Mouse (Mus musculus) lung, embryonic 16.5 days (tissue): ENCODE results near the gene Lama2. TPM values are rescaled to one million over a fixed set of nuclear protein-coding genes. Genes with fewer than 3 reads are reported as not detected.

Source experiments
- ATAC-seq: fragments of 200-750 bp; cut with Nextera tagmentation; 2 replicates; pipeline ENCODE4 v1.8.0; 2017; ENCODE audit warnings: low read depth, mild to moderate bottlenecking, moderate library complexity
- H3K27ac ChIP-seq: fragments of 300-500 bp; sonication (generic); 2 replicates; pipeline ENCODE4 v1.5.1; 2014; ENCODE audit warnings: mild to moderate bottlenecking, control low read depth, low read length
- H3K27me3 ChIP-seq: fragments of 300-500 bp; sonication (generic); 2 replicates; pipeline ENCODE4 v1.6.1; 2014; ENCODE audit warnings: low read depth, low read length, mixed read lengths; ENCODE audit not compliant: control insufficient read depth, insufficient read depth
- H3K36me3 ChIP-seq: fragments of 300-500 bp; sonication (generic); 2 replicates; pipeline ENCODE4 v1.6.1; 2014; ENCODE audit warnings: low read length; ENCODE audit not compliant: control insufficient read depth, insufficient read depth
- H3K4me1 ChIP-seq: fragments of 300-500 bp; sonication (generic); replicated peaks from 2 replicates; pipeline ENCODE4 v1.6.1; 2014; ENCODE audit warnings: low read length, mixed read lengths; ENCODE audit not compliant: control insufficient read depth, insufficient read depth
- H3K4me2 ChIP-seq: fragments of 300-500 bp; sonication (generic); 2 replicates; pipeline ENCODE4 v1.6.1; 2014; ENCODE audit warnings: low read depth, low read length, control low read depth
- H3K4me3 ChIP-seq: fragments of 300-500 bp; sonication (generic); 2 replicates; pipeline ENCODE4 v1.5.1; 2014; ENCODE audit warnings: mild to moderate bottlenecking, low read length, control low read depth
- H3K9ac ChIP-seq: fragments of 300-500 bp; sonication (generic); 2 replicates; pipeline ENCODE4 v1.6.1; 2014; ENCODE audit warnings: low read length, control low read depth
- H3K9me3 ChIP-seq: fragments of 300-500 bp; sonication (generic); 2 replicates; pipeline ENCODE4 v1.6.1; 2016; ENCODE audit warnings: low read length; ENCODE audit not compliant: control insufficient read depth
- WGBS: fragments of 180-500 bp; shearing (Covaris S2); extraction: QIAGEN DNeasy Blood & Tissue Kit; methylation state at CpG from one replicate; pipeline ENCODE4 v1.1.7; 2014; 5-methylcytosine and 5-hydroxymethylcytosine counted together
- polyA plus RNA-seq: library from polyadenylated mRNA; unstranded; fragments of >200 nt; fragmentation: Nextera tagmentation; extraction: Ambion mirVana; gene quantifications from 2 replicates; pipeline ENCODE4 v1.2.1, GENCODE M21; 2015

Gene Lama2
- polyA plus RNA-seq, 1 experiment from 2014 or later = 13.6 TPM

DNA sequence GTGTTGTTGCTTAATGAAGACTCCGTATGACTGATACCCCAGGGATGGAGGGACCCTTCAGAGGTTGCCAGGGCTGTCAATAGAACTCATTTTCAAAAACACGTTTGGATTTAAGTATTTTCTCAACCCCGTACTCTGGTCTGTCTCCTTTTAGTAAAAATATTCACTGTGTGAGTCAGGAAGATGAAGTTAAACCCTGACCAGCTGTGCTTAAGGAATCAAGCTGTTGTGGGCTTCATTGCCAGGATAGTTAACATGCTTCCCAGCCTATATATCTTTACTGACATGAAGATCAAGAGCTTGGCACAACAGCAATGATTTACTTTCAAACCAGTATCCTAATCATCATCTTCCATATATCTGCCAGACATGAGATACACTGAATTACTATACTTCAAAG lies 314.3 kb downstream of the Lama2 start:
- Histone ChIP-seq H3K9ac (no peak overlapping the region), H3K27me3 (no peaks in the 10 kb centered on the region), H3K4me1 (no peaks in the 10 kb centered on the region), H3K9me3 (no peaks in the 10 kb centered on the region), H3K4me3 (no peak overlapping the region), H3K4me2 (no peak overlapping the region), H3K27ac (no peak overlapping the region), H3K36me3 (no peaks in the 10 kb centered on the region)
- ATAC-seq = no peak
- WGBS = 58% methylated on average over 3 of the region's 3 CpGs

- H3K9me3 ChIP-seq = no peaks in the 10 kb centered on the region
- no peak overlapping the region for H3K4me2 ChIP-seq
- no peaks in the 10 kb centered on the region; the same call in 1 of the 2 replicates for H3K4me1 ChIP-seq
- no peak for ATAC-seq
- WGBS = 32% methylated on average over 10 of the region's 10 CpGs
- H3K27ac ChIP-seq = no peak overlapping the region
- no peak overlapping the region for H3K9ac ChIP-seq
- H3K27me3 ChIP-seq = no peaks in the 10 kb centered on the region
- no peaks in the 10 kb centered on the region for H3K36me3 ChIP-seq
- H3K4me3 ChIP-seq = no peak overlapping the region
These were observed 334.3 kb downstream of the Lama2 start for GRCm38 (mm10) chr10:27285098-27285860.

- H3K4me2 ChIP-seq = no peak overlapping the region
- WGBS = 66% methylated on average over 2 of the region's 2 CpGs
- no peak for ATAC-seq
- no peaks in the 10 kb centered on the region for H3K27me3 ChIP-seq
- H3K4me1 ChIP-seq = no peaks in the 10 kb centered on the region
- H3K36me3 ChIP-seq = no peaks in the 10 kb centered on the region
- H3K9ac ChIP-seq = no peak overlapping the region
- no peaks in the 10 kb centered on the region for H3K9me3 ChIP-seq
- no peak overlapping the region for H3K4me3 ChIP-seq
- H3K27ac ChIP-seq = no peak overlapping the region
These were observed 352.1 kb downstream of the Lama2 start for GRCm38 (mm10) chr10:27267432-27267831.

GRCm38 (mm10) chr10:27265812-27266211 lies 353.7 kb downstream of the Lama2 start:
- H3K4me2 ChIP-seq = no peak overlapping the region
- no peak for ATAC-seq
- no peaks in the 10 kb centered on the region for H3K4me1 ChIP-seq

DNA sequence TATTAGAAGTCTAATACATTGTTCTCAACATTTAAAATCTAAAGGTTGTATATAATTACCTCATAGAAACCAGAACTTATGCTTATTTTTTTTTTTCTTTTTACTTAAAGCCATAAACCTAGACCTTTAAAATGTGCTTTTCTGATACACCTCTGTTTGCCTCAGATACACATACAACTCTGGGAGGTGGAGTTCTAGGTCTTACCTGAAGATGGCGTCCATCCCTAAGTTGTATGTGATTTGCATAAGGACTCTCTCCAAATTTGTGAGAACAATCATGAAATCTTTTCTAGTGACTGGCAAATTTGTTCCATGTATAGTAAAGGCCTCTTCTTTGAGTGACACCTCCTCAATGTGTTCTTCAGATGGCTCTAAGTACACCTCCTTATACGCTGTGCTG lies 354.8 kb downstream of the Lama2 start:
- H3K9me3 ChIP-seq = no peaks in the 10 kb centered on the region
- no peaks in the 10 kb centered on the region for H3K27me3 ChIP-seq
- no peaks in the 10 kb centered on the region for H3K4me1 ChIP-seq
- H3K9ac ChIP-seq = no peak overlapping the region
- no peak overlapping the region for H3K4me2 ChIP-seq
- 53% methylated on average over 2 of the region's 2 CpGs for WGBS
- H3K4me3 ChIP-seq = no peak overlapping the region
- no peak overlapping the region for H3K27ac ChIP-seq
- no peak for ATAC-seq
- no peaks in the 10 kb centered on the region for H3K36me3 ChIP-seq

More at GRCm38 (mm10) chr10:27265812-27266211, 353.7 kb downstream of the Lama2 start:
- H3K36me3 ChIP-seq = no peaks in the 10 kb centered on the region
- no peaks in the 10 kb centered on the region for H3K27me3 ChIP-seq
- no peak overlapping the region for H3K4me3 ChIP-seq
- no peak overlapping the region for H3K27ac ChIP-seq
- no peak overlapping the region for H3K9ac ChIP-seq
- no peaks in the 10 kb centered on the region for H3K9me3 ChIP-seq
- 36% methylated on average over 2 of the region's 2 CpGs for WGBS

DNA sequence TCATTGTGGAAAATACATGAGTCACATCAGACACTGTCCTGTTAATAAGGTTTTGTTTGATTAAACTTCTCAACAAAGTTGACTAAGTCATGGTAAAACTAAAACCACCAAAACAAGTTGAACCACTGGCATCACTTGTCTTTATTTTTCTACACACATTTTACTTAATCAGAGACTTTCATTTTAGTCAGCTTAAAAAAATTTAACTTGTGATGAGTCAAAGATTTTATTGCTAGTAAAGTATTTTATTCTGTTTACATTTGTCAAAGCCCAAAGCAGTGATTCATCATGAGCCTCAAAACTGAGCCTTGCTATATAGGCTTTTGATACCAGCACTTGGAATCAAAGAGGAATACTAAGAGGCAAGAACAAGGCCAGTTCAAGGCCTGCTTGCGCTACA lies 369.8 kb downstream of the Lama2 start:
- Histone ChIP-seq H3K4me1 (no peaks in the 10 kb centered on the region), H3K4me2 (no peak overlapping the region), H3K27ac (no peak overlapping the region), H3K9me3 (no peaks in the 10 kb centered on the region), H3K4me3 (no peak overlapping the region), H3K27me3 (no peaks in the 10 kb centered on the region), H3K36me3 (no peaks in the 10 kb centered on the region), H3K9ac (no peak overlapping the region)
- 92% methylated on average over 1 of the region's 1 CpGs for WGBS
- no peak for ATAC-seq

- no peaks in the 10 kb centered on the region for H3K9me3 ChIP-seq
- H3K4me3 ChIP-seq = no peak overlapping the region
- WGBS = 52% methylated on average over 4 of the region's 4 CpGs
- no peak overlapping the region for H3K4me2 ChIP-seq
- no peaks in the 10 kb centered on the region for H3K36me3 ChIP-seq
- no peak for ATAC-seq
- no peaks in the 10 kb centered on the region for H3K27me3 ChIP-seq
- no peak overlapping the region for H3K27ac ChIP-seq
- no peak overlapping the region for H3K9ac ChIP-seq
- no peaks in the 10 kb centered on the region for H3K4me1 ChIP-seq
These were observed 384.8 kb downstream of the Lama2 start for GRCm38 (mm10) chr10:27234755-27235154.

DNA sequence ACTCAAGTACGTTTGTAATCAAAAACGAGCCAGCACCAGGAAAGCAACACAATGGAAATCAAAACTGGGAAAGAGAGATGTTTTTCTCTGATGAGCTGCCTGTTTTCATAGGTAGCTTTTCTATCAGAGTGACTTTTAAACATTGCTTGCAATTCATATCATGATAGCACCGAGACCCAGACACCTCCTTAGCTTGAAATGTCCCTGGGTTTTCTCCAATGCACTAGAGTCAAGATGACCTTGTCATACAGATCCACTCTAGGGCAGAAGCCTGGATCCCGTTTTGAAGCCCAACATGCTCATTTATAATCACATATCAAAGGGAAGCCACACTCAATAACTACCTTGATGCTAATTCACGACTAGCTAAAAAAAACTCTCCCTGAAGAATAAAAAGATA lies 386.0 kb downstream of the Lama2 start:
- Histone ChIP-seq H3K4me1 (no peaks in the 10 kb centered on the region), H3K9me3 (no peaks in the 10 kb centered on the region), H3K27me3 (no peaks in the 10 kb centered on the region), H3K27ac (no peak overlapping the region), H3K4me3 (no peak overlapping the region), H3K9ac (no peak overlapping the region), H3K36me3 (no peaks in the 10 kb centered on the region), H3K4me2 (no peak overlapping the region)
- no peak for ATAC-seq
- WGBS = 81% methylated on average over 5 of the region's 5 CpGs

GRCm38 (mm10) chr10:27223815-27224375 lies 395.7 kb downstream of the Lama2 start:
- Histone ChIP-seq H3K4me2 (no peak overlapping the region), H3K27me3 (no peaks in the 10 kb centered on the region), H3K9ac (no peak overlapping the region), H3K27ac (no peak overlapping the region), H3K36me3 (no peaks in the 10 kb centered on the region), H3K4me1 (no peaks in the 10 kb centered on the region), H3K4me3 (no peak overlapping the region), H3K9me3 (no peaks in the 10 kb centered on the region)
- no peak for ATAC-seq
- WGBS = 47% methylated on average over 8 of the region's 8 CpGs
